Mouse (Mus musculus): ENCODE measurements at regions not wholly inside any gene's neighbourhood (a gene's known extent, or its start where the extent isn't known, plus 50 kb on each side); places are given as distances from the start of the nearest gene placed in this dataset.
A peak's percentile ranks its signal among the peaks of the same experiment; 100 is the strongest.

- DNase-seq (ENCODE audit: low spot score), result no peak
Observed at GRCm38 (mm10) chr15:63724543-63725186, 120.3 kb downstream of the Gsdmc2 start.

- DNase-seq (ENCODE audit: low spot score), result no peak
Observed at GRCm38 (mm10) chr15:63722991-63723390, 122.0 kb downstream of the Gsdmc2 start.

- DNase-seq (ENCODE audit: low spot score), result peak; percentile 78
Observed at GRCm38 (mm10) chr15:63721669-63722357, 123.2 kb downstream of the Gsdmc2 start.

GRCm38 (mm10) chr15:63717812-63718211 lies 127.2 kb downstream of the Gsdmc2 start:
- DNase-seq (ENCODE audit: low spot score), result no peak

- no peak for DNase-seq (ENCODE audit: low spot score)
Observed at GRCm38 (mm10) chr15:63713697-63714096, 131.3 kb downstream of the Gsdmc2 start.

- no peak for DNase-seq (ENCODE audit: low spot score)
Observed at GRCm38 (mm10) chr15:63710381-63710780, 134.6 kb downstream of the Gsdmc2 start.

- DNase-seq (ENCODE audit: low spot score), result no peak
Observed at GRCm38 (mm10) chr15:63709270-63709933, 135.6 kb downstream of the Gsdmc2 start.

GRCm38 (mm10) chr15:63704636-63705035 lies 140.3 kb downstream of the Gsdmc2 start:
- no peak for DNase-seq (ENCODE audit: low spot score)

GRCm38 (mm10) chr15:63697831-63698230 lies 147.1 kb downstream of the Gsdmc2 start:
- DNase-seq (ENCODE audit: low spot score), result no peak

GRCm38 (mm10) chr15:63694150-63694549 lies 150.8 kb downstream of the Gsdmc2 start:
- no peak for DNase-seq (ENCODE audit: low spot score)

- DNase-seq (ENCODE audit: low spot score), result no peak
Observed at GRCm38 (mm10) chr15:63693561-63693960, 151.4 kb downstream of the Gsdmc2 start.

- no peak for DNase-seq (ENCODE audit: low spot score)
Observed at GRCm38 (mm10) chr15:63692491-63693295, 152.3 kb downstream of the Gsdmc2 start.

GRCm38 (mm10) chr15:63689788-63690575 lies 155.0 kb downstream of the Gsdmc2 start:
- DNase-seq (ENCODE audit: low spot score), result no peak

- no peak for DNase-seq (ENCODE audit: low spot score)
Observed at GRCm38 (mm10) chr15:63687852-63688251, 157.1 kb downstream of the Gsdmc2 start.

- DNase-seq (ENCODE audit: low spot score), result no peak
Observed at GRCm38 (mm10) chr15:63686954-63687562, 157.9 kb downstream of the Gsdmc2 start.

- no peak for DNase-seq (ENCODE audit: low spot score)
Observed at GRCm38 (mm10) chr15:63679984-63680925, 164.7 kb downstream of the Gsdmc2 start.

GRCm38 (mm10) chr15:63678921-63679320 lies 166.1 kb downstream of the Gsdmc2 start:
- no peak for DNase-seq (ENCODE audit: low spot score)

GRCm38 (mm10) chr15:63675491-63676036 lies 169.4 kb downstream of the Gsdmc2 start:
- DNase-seq (ENCODE audit: low spot score), result no peak

GRCm38 (mm10) chr15:63674404-63674803 lies 170.6 kb downstream of the Gsdmc2 start:
- DNase-seq (ENCODE audit: low spot score), result no peak

Measured in thymus, postnatal 0 days (tissue).